Mouse (Mus musculus): Measurements from ENCODE around the gene Prdx5. TPM values are rescaled to one million over a fixed set of nuclear protein-coding genes. Genes with fewer than 3 reads are reported as not detected.

The Prdx5 gene
- polyA plus RNA-seq, 1 experiment from 2014 or later, result 184 TPM

DNA sequence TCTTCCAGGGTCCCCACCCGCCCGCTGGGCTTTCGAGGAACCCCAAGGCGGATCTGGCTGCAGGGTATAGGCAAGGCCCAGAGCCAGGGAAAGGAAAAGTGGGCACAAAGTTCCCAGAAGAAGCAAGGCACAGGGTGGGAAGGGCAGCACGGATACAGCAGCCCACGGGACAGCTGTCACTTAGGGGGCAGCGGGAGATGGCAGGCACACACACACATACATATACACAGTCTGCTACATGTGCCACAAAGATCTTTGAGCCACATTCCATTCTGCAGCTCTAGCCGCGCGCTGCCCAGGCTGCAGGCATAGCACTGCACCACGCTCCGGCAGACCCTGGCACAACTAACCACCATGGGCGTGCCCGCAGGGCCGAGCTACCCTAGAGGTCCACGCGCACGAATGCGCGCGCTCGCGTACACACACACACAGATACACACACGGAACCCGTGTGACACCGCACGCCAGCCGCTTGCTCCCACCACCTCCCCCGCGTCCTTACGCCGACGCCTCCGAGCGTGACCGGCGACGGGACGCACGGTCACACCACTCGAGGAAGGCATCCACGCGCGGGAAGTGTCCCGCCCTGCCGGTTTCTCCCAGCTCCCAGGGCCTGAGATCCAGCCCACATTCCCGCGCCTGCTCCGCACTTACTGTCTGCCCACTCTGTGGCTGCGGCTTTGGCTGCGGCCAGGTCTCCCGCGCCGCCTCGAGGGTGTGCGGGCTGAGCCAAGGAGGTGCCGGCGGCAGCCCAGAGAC, 23.7 kb upstream of the Prdx5 start:
- H3K9me3 ChIP-seq, result no peaks in the 10 kb centered on the region
- peak overlapping the region; percentile 41 for H3K4me3 ChIP-seq (replicated peaks)
- peak; percentile 57 for ATAC-seq
- peaks cover 18% of the 10 kb centered on the region for H3K4me1 ChIP-seq (replicated peaks)
- peak overlapping the region; percentile 42 for H3K9ac ChIP-seq
- no peaks in the 10 kb centered on the region for H3K36me3 ChIP-seq
- peaks cover 63% of the 10 kb centered on the region for H3K27me3 ChIP-seq (replicated peaks)
- WGBS, result 4% methylated on average over 58 of the region's 58 CpGs
- H3K4me2 ChIP-seq (replicated peaks), result peak overlapping the region; percentile 88
- H3K27ac ChIP-seq, result no peak overlapping the region

- peaks cover 65% of the 10 kb centered on the region for H3K27me3 ChIP-seq (replicated peaks)
- H3K4me3 ChIP-seq (replicated peaks), result 0 out of 2 replicates have a peak overlapping the region, but pooled peaks have one; percentile 41
- no peak overlapping the region for H3K27ac ChIP-seq
- no peak overlapping the region for H3K9ac ChIP-seq
- H3K9me3 ChIP-seq, result no peaks in the 10 kb centered on the region
- ATAC-seq, result no peak
- no peak overlapping the region; the same call in 1 of the 2 replicates for H3K4me2 ChIP-seq (replicated peaks)
- H3K36me3 ChIP-seq, result no peaks in the 10 kb centered on the region
- peaks cover 14% of the 10 kb centered on the region for H3K4me1 ChIP-seq (replicated peaks)
- WGBS, result 26% methylated on average over 4 of the region's 4 CpGs
Measured at GRCm38 (mm10) chr19:6933102-6933435, 23.2 kb upstream of the Prdx5 start.

DNA sequence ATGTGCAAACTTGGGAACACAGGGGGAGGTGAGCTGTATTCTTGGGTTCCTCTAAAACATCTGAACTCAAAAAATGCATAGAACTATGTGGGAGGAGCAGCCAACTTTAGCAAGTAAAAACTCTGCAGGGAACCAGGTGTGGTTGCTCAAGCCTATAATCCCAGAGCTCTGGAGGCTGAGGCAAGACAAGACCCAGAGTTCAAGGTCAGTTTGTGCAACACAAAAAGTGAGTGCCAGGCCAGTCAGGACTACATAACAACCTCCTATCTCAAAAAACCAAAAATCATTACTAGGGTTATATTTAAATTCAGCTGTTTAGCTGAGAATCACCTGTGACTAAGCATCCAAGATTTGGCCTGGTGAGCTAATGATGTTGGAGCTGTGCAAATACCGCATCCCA, 22.1 kb upstream of the Prdx5 start:
- Histone ChIP-seq H3K4me1 (replicated peaks) (peaks cover 14% of the 10 kb centered on the region), H3K36me3 (no peaks in the 10 kb centered on the region), H3K27ac (no peak overlapping the region), H3K9ac (no peak overlapping the region), H3K9me3 (no peaks in the 10 kb centered on the region), H3K4me2 (replicated peaks) (no peak overlapping the region), H3K4me3 (replicated peaks) (no peak overlapping the region), H3K27me3 (replicated peaks) (peaks cover 76% of the 10 kb centered on the region)
- no peak for ATAC-seq
- WGBS, result 45% methylated on average over 1 of the region's 1 CpGs

DNA sequence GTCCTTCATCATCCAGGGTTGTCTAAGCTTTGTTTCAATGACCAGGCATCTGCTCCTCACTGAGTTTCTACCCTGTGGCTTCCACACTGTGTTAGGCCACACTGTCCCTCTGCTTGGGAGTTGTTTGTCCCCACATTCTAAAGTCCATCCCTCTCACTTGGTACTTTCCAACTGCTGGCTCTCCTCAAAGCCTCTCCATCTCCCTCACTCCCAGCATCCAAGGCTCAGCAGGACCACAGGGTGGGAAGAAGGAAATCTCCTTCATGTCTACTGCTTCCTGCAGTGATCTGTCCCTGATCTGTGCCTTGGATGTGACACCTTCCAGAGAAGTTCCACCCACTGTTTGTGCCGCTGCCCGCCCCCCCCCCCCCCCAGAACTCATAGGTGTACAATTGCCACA, 21.1 kb upstream of the Prdx5 start:
- H3K4me1 ChIP-seq (replicated peaks), result peaks cover 19% of the 10 kb centered on the region
- peaks cover 83% of the 10 kb centered on the region for H3K27me3 ChIP-seq (replicated peaks)
- no peak overlapping the region for H3K4me3 ChIP-seq (replicated peaks)
- no peak for ATAC-seq
- 0% methylated on average over 2 of the region's 2 CpGs for WGBS
- H3K36me3 ChIP-seq, result no peaks in the 10 kb centered on the region
- H3K9ac ChIP-seq, result no peak overlapping the region
- no peak overlapping the region for H3K27ac ChIP-seq
- no peak overlapping the region for H3K4me2 ChIP-seq (replicated peaks)
- H3K9me3 ChIP-seq, result no peaks in the 10 kb centered on the region

DNA sequence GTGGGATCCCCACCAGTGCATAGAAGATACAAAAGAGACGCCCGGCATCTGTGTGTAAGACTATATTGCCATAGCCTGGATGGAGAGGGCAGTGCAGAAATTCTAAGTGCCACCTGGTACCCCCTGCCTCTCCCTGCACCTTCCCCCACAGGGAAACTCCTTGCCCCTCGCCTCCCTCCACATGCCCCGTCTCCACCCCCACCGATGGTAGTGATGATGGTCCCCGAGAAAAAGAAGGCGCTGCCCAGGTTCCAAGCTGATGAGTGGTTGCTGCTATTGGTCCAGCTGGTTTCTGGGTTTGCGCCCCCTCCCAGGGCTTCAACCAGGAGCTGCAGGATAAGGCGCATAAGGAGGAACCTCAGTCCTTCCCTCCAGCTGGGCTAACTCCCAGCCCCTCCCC, 18.2 kb upstream of the Prdx5 start:
- no peak overlapping the region for H3K4me2 ChIP-seq (replicated peaks)
- no peak overlapping the region for H3K27ac ChIP-seq
- H3K4me1 ChIP-seq (replicated peaks), result peaks cover 16% of the 10 kb centered on the region
- WGBS, result 15% methylated on average over 9 of the region's 9 CpGs
- no peaks in the 10 kb centered on the region for H3K36me3 ChIP-seq
- H3K9ac ChIP-seq, result no peak overlapping the region
- peaks cover 77% of the 10 kb centered on the region for H3K27me3 ChIP-seq (replicated peaks)
- ATAC-seq, result no peak
- no peaks in the 10 kb centered on the region for H3K9me3 ChIP-seq
- H3K4me3 ChIP-seq (replicated peaks), result no peak overlapping the region

DNA sequence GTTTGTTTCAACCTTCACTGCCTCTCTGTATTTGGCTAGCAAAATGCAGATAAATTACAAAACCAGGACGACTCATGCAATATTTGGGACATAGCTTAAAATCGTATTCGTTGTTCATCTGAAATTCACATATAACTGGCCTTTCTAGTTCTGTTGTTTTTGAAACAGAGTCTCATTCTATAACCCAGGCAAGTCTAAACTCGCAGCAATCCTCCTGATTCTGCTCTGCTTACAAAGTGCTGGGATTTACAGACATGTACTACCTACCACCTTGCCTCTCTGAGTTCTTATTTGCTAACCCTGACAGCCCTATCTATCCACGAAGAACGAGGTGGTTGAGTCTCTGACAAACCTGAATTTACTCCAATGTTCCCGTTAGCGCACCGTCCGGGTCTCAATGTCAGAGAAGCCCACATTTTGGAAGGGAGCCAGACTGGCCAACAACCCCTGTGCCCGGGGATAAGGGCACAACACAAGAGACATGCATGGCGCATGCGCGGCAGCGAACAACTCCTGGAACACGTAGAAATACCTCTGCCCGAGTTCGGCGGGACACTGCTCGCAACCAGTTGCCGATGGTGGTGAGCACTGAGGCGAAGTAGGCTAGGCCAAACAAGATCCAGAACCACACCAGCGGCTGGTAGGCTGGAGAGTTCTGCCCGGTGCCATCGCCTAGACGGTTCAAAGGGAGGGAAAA, 16.8 kb upstream of the Prdx5 start:
- Histone ChIP-seq H3K27ac (no peak overlapping the region), H3K27me3 (replicated peaks) (peaks cover 66% of the 10 kb centered on the region), H3K4me3 (replicated peaks) (0 out of 2 replicates have a peak overlapping the region, but pooled peaks have one; percentile 5), H3K9me3 (no peaks in the 10 kb centered on the region), H3K4me1 (replicated peaks) (peaks cover 20% of the 10 kb centered on the region), H3K4me2 (replicated peaks) (peak overlapping the region; percentile 18), H3K36me3 (no peaks in the 10 kb centered on the region), H3K9ac (0 out of 2 replicates have a peak overlapping the region, but pooled peaks have one; percentile 0)
- WGBS, result 15% methylated on average over 26 of the region's 26 CpGs
- ATAC-seq, result no peak

DNA sequence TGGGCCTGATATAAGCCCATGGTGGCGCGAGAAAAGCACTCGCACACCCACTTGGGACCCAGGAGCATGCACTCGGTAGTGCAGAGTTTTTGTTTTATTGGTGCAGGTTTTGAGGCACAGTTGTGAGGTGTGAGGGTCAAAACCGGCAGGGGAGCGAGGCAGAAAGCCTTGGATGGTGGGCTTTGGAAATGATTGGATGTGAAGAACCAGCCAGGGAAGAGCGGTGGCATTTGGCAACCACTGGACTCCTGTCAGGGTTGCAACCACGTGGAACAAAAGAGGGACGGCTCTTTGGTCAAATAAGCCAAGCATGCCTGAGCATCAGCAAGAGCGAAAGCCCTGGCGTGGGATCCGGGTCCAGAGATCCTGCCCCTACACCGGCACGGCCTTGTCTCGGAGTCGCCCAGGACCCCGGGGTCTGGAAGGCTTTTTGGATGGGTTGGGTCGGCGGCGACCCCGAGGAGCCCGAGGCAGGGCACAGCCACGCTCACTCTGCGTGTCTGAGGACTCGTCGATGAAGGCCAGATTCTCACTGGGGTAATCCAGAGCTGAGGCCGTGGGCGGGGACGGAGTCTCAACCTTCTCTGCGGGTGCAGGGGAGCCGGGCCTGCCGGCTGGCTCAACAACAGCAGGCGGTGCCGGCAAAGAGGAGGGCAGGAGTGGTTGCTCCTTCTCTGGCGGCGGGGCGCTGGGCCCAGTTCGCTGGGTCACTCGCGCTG, 15.9 kb upstream of the Prdx5 start:
- Histone ChIP-seq H3K27ac (no peak overlapping the region), H3K9ac (0 out of 2 replicates have a peak overlapping the region, but pooled peaks have one; percentile 1), H3K9me3 (no peaks in the 10 kb centered on the region), H3K4me2 (replicated peaks) (peak overlapping the region; percentile 48), H3K36me3 (no peaks in the 10 kb centered on the region), H3K4me3 (replicated peaks) (0 out of 2 replicates have a peak overlapping the region, but pooled peaks have one; percentile 7), H3K4me1 (replicated peaks) (peaks cover 21% of the 10 kb centered on the region), H3K27me3 (replicated peaks) (peaks cover 59% of the 10 kb centered on the region)
- WGBS, result 20% methylated on average over 40 of the region's 40 CpGs
- ATAC-seq, result no peak

DNA sequence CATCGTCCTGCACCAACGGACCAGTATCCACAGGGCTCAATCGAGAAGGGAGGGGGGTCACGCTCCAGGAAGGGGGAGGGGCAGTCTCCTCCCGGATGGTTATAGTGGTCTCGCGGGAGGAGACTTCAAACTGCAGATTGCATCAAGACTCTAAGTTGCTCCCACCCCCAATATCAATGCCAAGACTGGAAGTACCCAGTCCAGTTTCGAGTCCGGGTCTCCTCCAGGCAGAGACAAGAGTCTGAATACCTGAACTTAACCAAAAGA, 15.3 kb upstream of the Prdx5 start, which contains the start of gene Catsperz:
TSS of gene Catsperz (minus strand) at position 74 of the 267 bp plus-strand sequence.
- H3K27me3 ChIP-seq (replicated peaks), result peaks cover 56% of the 10 kb centered on the region
- no peaks in the 10 kb centered on the region for H3K9me3 ChIP-seq
- no peak within 1 kb of the TSS for H3K27ac ChIP-seq
- H3K4me3 ChIP-seq (replicated peaks), result peak within 1 kb of the TSS; percentile 18
- peak within 1 kb of the TSS; percentile 48 for H3K4me2 ChIP-seq (replicated peaks)
- peaks cover 26% of the 10 kb centered on the region for H3K4me1 ChIP-seq (replicated peaks)
- peak within 1 kb of the TSS; percentile 6; the same call in 1 of the 2 replicates for H3K9ac ChIP-seq
- 3% methylated on average over 9 of the region's 9 CpGs for WGBS
- no peaks in the 10 kb centered on the region for H3K36me3 ChIP-seq
- ATAC-seq, result no peak

DNA sequence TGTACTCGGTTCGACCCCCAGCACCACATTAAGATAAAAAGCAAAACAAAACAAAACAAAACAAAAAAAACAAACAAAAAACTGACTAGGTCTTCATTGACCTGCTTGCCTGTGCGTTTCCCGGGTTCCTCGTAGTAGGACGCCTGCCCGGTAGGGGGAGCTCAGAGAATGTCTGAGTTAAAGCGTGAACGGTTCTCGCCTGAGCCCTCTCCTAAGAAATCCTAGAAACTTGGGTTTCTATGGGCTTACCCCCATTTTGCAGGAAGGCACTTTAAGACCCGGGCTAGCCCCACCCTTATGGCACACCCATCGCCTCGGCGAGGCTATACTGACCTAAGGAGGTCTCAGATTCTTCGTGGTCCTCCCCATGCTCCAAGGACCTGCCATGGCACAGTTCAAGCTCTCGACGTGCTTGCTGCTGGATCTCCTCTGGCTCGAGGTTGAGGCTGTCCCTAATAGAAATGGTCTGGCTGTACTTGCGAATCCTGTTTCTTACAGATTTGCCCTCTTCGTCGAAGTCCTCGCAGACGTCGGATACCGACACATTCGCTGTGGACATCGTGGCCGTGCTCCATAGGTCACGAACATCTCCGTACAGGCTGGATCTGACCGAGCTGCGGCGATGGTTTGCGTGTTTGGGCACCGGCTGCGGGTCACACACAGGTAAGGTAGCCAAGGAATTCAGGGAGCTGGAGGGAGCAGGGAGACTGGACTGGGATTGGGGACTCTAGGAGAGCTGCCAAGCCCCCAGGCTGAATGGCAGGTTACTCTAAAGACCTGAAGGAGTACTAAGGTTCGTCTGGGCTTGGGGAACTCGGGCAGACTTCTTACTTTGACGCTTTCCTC, 14.8 kb upstream of the Prdx5 start:
- Histone ChIP-seq H3K27me3 (replicated peaks) (peaks cover 52% of the 10 kb centered on the region), H3K4me1 (replicated peaks) (peaks cover 32% of the 10 kb centered on the region), H3K27ac (no peak overlapping the region), H3K9ac (peak overlapping the region; percentile 6; the same call in 1 of the 2 replicates), H3K36me3 (no peaks in the 10 kb centered on the region), H3K9me3 (no peaks in the 10 kb centered on the region), H3K4me2 (replicated peaks) (peak overlapping the region; percentile 48), H3K4me3 (replicated peaks) (peak overlapping the region; percentile 18)
- 3% methylated on average over 39 of the region's 39 CpGs for WGBS
- ATAC-seq, result no peak

DNA sequence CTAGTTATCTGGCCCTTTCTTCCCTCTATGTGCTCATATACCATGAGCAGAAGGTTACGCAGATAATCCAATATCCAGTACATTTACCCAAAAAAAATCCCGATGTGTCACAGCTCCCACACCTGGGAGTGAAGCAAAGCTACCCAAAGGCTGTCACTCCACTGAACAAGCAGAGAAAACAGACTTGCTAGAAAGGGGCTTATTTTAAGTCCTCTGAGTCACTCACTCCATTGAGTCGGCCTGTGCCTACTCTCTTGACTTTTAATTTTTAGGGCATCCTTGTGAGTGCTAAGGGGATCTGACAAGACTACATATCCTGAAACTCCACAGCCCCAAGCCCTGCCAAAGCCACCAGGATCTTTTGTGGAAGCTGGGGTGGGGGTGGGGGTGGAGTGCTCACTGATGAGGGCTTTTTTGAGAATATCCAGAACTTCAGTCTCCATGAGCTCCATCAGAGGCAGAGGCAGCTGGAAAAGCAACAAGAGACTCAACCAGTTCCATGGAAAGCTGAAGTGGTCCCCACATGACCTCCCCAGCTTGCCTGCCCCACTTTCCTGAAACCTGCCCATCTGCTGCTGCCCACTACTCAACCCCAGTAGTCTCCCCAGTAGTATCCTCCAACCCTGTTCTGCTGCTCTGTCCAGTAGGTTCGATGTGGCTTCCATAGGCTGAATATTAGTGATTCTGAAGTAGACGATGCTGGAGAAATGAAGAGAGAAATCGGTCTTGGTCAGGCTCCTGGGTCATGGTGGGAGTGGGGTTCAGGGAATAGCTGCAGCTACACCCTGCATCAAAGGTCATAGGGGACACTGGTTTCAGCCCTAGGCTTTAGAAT, 13.2 kb upstream of the Prdx5 start:
- H3K9me3 ChIP-seq, result no peaks in the 10 kb centered on the region
- no peak for ATAC-seq
- 63% methylated on average over 6 of the region's 6 CpGs for WGBS
- H3K36me3 ChIP-seq, result no peaks in the 10 kb centered on the region
- H3K4me3 ChIP-seq (replicated peaks), result 0 out of 2 replicates have a peak overlapping the region, but pooled peaks have one; percentile 87
- H3K27ac ChIP-seq, result no peak overlapping the region
- no peak overlapping the region for H3K4me2 ChIP-seq (replicated peaks)
- H3K4me1 ChIP-seq (replicated peaks), result peaks cover 35% of the 10 kb centered on the region
- peaks cover 45% of the 10 kb centered on the region for H3K27me3 ChIP-seq (replicated peaks)
- no peak overlapping the region for H3K9ac ChIP-seq
